Mouse (Mus musculus) midbrain, postnatal 0 days (tissue): Measurements from ENCODE around the gene Pafah1b3. TPM values are rescaled to one million over a fixed set of nuclear protein-coding genes. Genes with fewer than 3 reads are reported as not detected.

Source experiments
- ATAC-seq: fragments of 200-750 bp; cut with Nextera tagmentation; 2 replicates; pipeline ENCODE4 v1.8.0; 2017; ENCODE audit warnings: moderate number of reproducible peaks, mild to moderate bottlenecking, moderate TSS enrichment, moderate library complexity; ENCODE audit not compliant: low FRiP score
- DNase-seq: peaks from one replicate; pipeline ENCODE4 v3.0.0-alpha.2; 2015; ENCODE audit warnings: low spot score
- H3K27ac ChIP-seq: fragments of 300-500 bp; sonication (generic); 2 replicates; pipeline ENCODE4 v1.5.1; 2014; ENCODE audit warnings: low read depth, mild to moderate bottlenecking, low read length, mixed read lengths
- H3K27me3 ChIP-seq: fragments of 300-500 bp; sonication (generic); 2 replicates; pipeline ENCODE4 v1.6.1; 2014; ENCODE audit warnings: low read length, control low read depth, mixed read lengths; ENCODE audit not compliant: insufficient read depth
- H3K36me3 ChIP-seq: fragments of 300-500 bp; sonication (generic); 2 replicates; pipeline ENCODE4 v1.6.1; 2014; ENCODE audit warnings: low read length, control low read depth, mixed read lengths; ENCODE audit not compliant: insufficient read depth
- H3K4me1 ChIP-seq: fragments of 300-500 bp; sonication (generic); 2 replicates; pipeline ENCODE4 v1.6.1; 2014; ENCODE audit warnings: mild to moderate bottlenecking, control low read depth, antibody characterized with exemption, low read length, mixed read lengths; ENCODE audit not compliant: insufficient read depth
- H3K4me2 ChIP-seq: fragments of 300-500 bp; sonication (generic); 2 replicates; pipeline ENCODE4 v1.6.1; 2014; ENCODE audit warnings: low read depth, mild to moderate bottlenecking, low read length, mixed read lengths; ENCODE audit not compliant: poor library complexity, severe bottlenecking
- H3K4me3 ChIP-seq: fragments of 300-500 bp; sonication (generic); 2 replicates; pipeline ENCODE4 v1.5.1; 2014; ENCODE audit warnings: low read depth, mild to moderate bottlenecking, low read length, moderate library complexity
- H3K9ac ChIP-seq: fragments of 300-500 bp; sonication (generic); replicated peaks from 2 replicates; pipeline ENCODE4 v1.6.1; 2014; ENCODE audit warnings: mild to moderate bottlenecking, low read length, moderate library complexity, mixed read lengths; ENCODE audit not compliant: poor library complexity, severe bottlenecking
- H3K9me3 ChIP-seq: fragments of 300-500 bp; sonication (generic); 2 replicates; pipeline ENCODE4 v1.6.1; 2016; ENCODE audit warnings: low read length, control low read depth
- CTCF ChIP-seq: IDR thresholded peaks from 2 replicates; pipeline ENCODE4 v1.5.1; 2016; ENCODE audit warnings: antibody characterized with exemption, mild to moderate bottlenecking
- WGBS: fragments of 180-500 bp; shearing (Covaris S2); extraction: QIAGEN DNeasy Blood & Tissue Kit; methylation state at CpG from one replicate; pipeline ENCODE4 v1.1.7; 2014; 5-methylcytosine and 5-hydroxymethylcytosine counted together
- polyA plus RNA-seq: library from polyadenylated mRNA; unstranded; fragments of >200 nt; fragmentation: Nextera tagmentation; extraction: Ambion mirVana; gene quantifications from 2 replicates; pipeline ENCODE4 v1.2.1, GENCODE M21; 2015
- total RNA-seq: library from RNA; depleted of rRNA; stranded (reverse); fragments of >200 nt; gene quantifications from 2 replicates; pipeline ENCODE4 v1.2.3, GENCODE M21; 2014

Pafah1b3 gene
- total and polyA plus RNA-seq, 2 experiments from 2014 or later: 604 to 661 TPM

GRCm38 (mm10) chr7:25282731-25283211 lies 15.0 kb downstream of the Pafah1b3 start:
- Histone ChIP-seq H3K4me1 (peaks cover 42% of the 10 kb centered on the region), H3K9ac (peak overlapping the region; percentile 72), H3K36me3 (peaks cover 30% of the 10 kb centered on the region), H3K4me3 (peak overlapping the region; percentile 75), H3K9me3 (no peaks in the 10 kb centered on the region), H3K27me3 (no peaks in the 10 kb centered on the region), H3K4me2 (peak overlapping the region; percentile 89), H3K27ac (peak overlapping the region; percentile 99)
- no peak for TF ChIP-seq CTCF
- ATAC-seq (no peak), DNase-seq (peak; percentile 64)
- WGBS: under 1% methylated on average over 26 of the region's 36 CpGs

- H3K4me2 ChIP-seq: peak overlapping the region; percentile 89
- H3K36me3 ChIP-seq: peaks cover 22% of the 10 kb centered on the region
- peak; percentile 97 for DNase-seq
- H3K27me3 ChIP-seq: no peaks in the 10 kb centered on the region
- WGBS: 3% methylated on average over 46 of the region's 108 CpGs
- ATAC-seq: peak; percentile 79
- H3K4me3 ChIP-seq: peak overlapping the region; percentile 75
- no peaks in the 10 kb centered on the region for H3K9me3 ChIP-seq
- H3K27ac ChIP-seq: peak overlapping the region; percentile 99
- H3K9ac ChIP-seq: peak overlapping the region; percentile 72
- peaks cover 46% of the 10 kb centered on the region for H3K4me1 ChIP-seq
- no peak for TF ChIP-seq CTCF
These were observed 15.8 kb downstream of the Pafah1b3 start for GRCm38 (mm10) chr7:25281734-25282601.

GRCm38 (mm10) chr7:25281166-25281733 lies 16.5 kb downstream of the Pafah1b3 start:
- peak overlapping the region; percentile 89 for H3K4me2 ChIP-seq
- peaks cover 15% of the 10 kb centered on the region for H3K36me3 ChIP-seq
- peak overlapping the region; percentile 75 for H3K4me3 ChIP-seq
- H3K4me1 ChIP-seq: peaks cover 46% of the 10 kb centered on the region
- H3K9me3 ChIP-seq: no peaks in the 10 kb centered on the region
- 0 out of 2 replicates have a peak, but pooled peaks have one; percentile 18 for TF ChIP-seq CTCF
- 17% methylated on average over 12 of the region's 12 CpGs for WGBS
- H3K9ac ChIP-seq: peak overlapping the region; percentile 77; the same call in 1 of the 2 replicates
- no peaks in the 10 kb centered on the region for H3K27me3 ChIP-seq
- ATAC-seq: no peak; the same call in 1 of the 2 replicates
- DNase-seq: no peak
- H3K27ac ChIP-seq: peak overlapping the region; percentile 99

GRCm38 (mm10) chr7:25279861-25280791 lies 17.7 kb downstream of the Pafah1b3 start:
- Histone ChIP-seq H3K4me1 (peaks cover 46% of the 10 kb centered on the region), H3K9ac (peak overlapping the region; percentile 77), H3K36me3 (peaks cover 9% of the 10 kb centered on the region; the same call in 1 of the 2 replicates), H3K9me3 (no peaks in the 10 kb centered on the region), H3K4me2 (peak overlapping the region; percentile 89), H3K27me3 (no peaks in the 10 kb centered on the region), H3K27ac (peak overlapping the region; percentile 99), H3K4me3 (peak overlapping the region; percentile 65)
- no peak for TF ChIP-seq CTCF
- DNase-seq (no peak), ATAC-seq (no peak)
- WGBS: 1% methylated on average over 6 of the region's 6 CpGs

GRCm38 (mm10) chr7:25279076-25279860 lies 18.5 kb downstream of the Pafah1b3 start:
- peak; percentile 61 for ATAC-seq
- TF ChIP-seq CTCF: peak; percentile 56
- H3K4me3 ChIP-seq: peak overlapping the region; percentile 65
- peak overlapping the region; percentile 99 for H3K27ac ChIP-seq
- DNase-seq: peak; percentile 96
- no peaks in the 10 kb centered on the region for H3K9me3 ChIP-seq
- WGBS: under 1% methylated on average over 34 of the region's 49 CpGs
- 0 out of 2 replicates have a peak, but pooled peaks cover 12% of the 10 kb centered on the region for H3K36me3 ChIP-seq
- no peaks in the 10 kb centered on the region for H3K27me3 ChIP-seq
- H3K4me1 ChIP-seq: peaks cover 41% of the 10 kb centered on the region
- H3K9ac ChIP-seq: peak overlapping the region; percentile 77
- peak overlapping the region; percentile 89 for H3K4me2 ChIP-seq
